Mouse (Mus musculus) stomach, postnatal 0 days (tissue): ENCODE data around the gene Fam126a. TPM values are rescaled to one million over a fixed set of nuclear protein-coding genes. Genes with fewer than 3 reads are reported as not detected.

Experiments
- ATAC-seq: fragments of 200-750 bp; cut with Nextera tagmentation; 2 replicates; pipeline ENCODE4 v1.8.0; 2017; ENCODE audit not compliant: low FRiP score, low TSS enrichment
- DNase-seq: peaks from one replicate; pipeline ENCODE4 v3.0.0-alpha.2; 2016; ENCODE audit warnings: low spot score
- H3K27ac ChIP-seq: fragments of 300-500 bp; sonication (generic); replicated peaks from 2 replicates; pipeline ENCODE4 v1.5.1; 2014; ENCODE audit warnings: mild to moderate bottlenecking, control low read depth
- H3K27me3 ChIP-seq: fragments of 300-500 bp; sonication (generic); 2 replicates; pipeline ENCODE4 v1.6.1; 2014; ENCODE audit warnings: low read length; ENCODE audit not compliant: control insufficient read depth, insufficient read depth
- H3K36me3 ChIP-seq: fragments of 300-500 bp; sonication (generic); 2 replicates; pipeline ENCODE4 v1.6.1; 2014; ENCODE audit warnings: low read length, mixed read lengths; ENCODE audit not compliant: control insufficient read depth, insufficient read depth
- H3K4me1 ChIP-seq: fragments of 300-500 bp; sonication (generic); replicated peaks from 2 replicates; pipeline ENCODE4 v1.6.1; 2014; ENCODE audit warnings: antibody characterized with exemption; ENCODE audit not compliant: control insufficient read depth, insufficient read depth
- H3K4me2 ChIP-seq: fragments of 300-500 bp; sonication (generic); replicated peaks from 2 replicates; pipeline ENCODE4 v1.6.1; 2014; ENCODE audit warnings: low read depth, mild to moderate bottlenecking, control low read depth, moderate library complexity
- H3K4me3 ChIP-seq: fragments of 300-500 bp; sonication (generic); 2 replicates; pipeline ENCODE4 v1.5.1; 2014; ENCODE audit warnings: low read depth, low read length, control low read depth
- H3K9ac ChIP-seq: fragments of 300-500 bp; sonication (generic); 2 replicates; pipeline ENCODE4 v1.6.1; 2014; ENCODE audit warnings: mild to moderate bottlenecking, low read length, control low read depth, mixed read lengths
- H3K9me3 ChIP-seq: fragments of 300-500 bp; sonication (generic); 2 replicates; pipeline ENCODE4 v1.6.1; 2016; ENCODE audit warnings: low read length; ENCODE audit not compliant: control insufficient read depth
- CTCF ChIP-seq: IDR thresholded peaks from 2 replicates; pipeline ENCODE4 v1.5.1; 2016; ENCODE audit warnings: antibody characterized with exemption, low read depth, mild to moderate bottlenecking, moderate library complexity
- EP300 ChIP-seq: optimal IDR thresholded peaks from 2 replicates; pipeline ENCODE3; 2016; ENCODE audit warnings: antibody characterized with exemption
- WGBS: fragments of 180-500 bp; shearing (Covaris S2); extraction: QIAGEN DNeasy Blood & Tissue Kit; methylation state at CpG from one replicate; pipeline ENCODE4 v1.1.7; 2014; 5-methylcytosine and 5-hydroxymethylcytosine counted together
- polyA plus RNA-seq: library from polyadenylated mRNA; unstranded; fragments of >200 nt; fragmentation: Nextera tagmentation; extraction: Ambion mirVana; gene quantifications from 2 replicates; pipeline ENCODE4 v1.2.1, GENCODE M21; 2015

Gene Fam126a
- polyA plus RNA-seq, 1 experiment from 2014 or later = 4.9 TPM

- no peak overlapping the region for H3K27ac ChIP-seq
- no peak overlapping the region for H3K9ac ChIP-seq
- H3K36me3 ChIP-seq = no peaks in the 10 kb centered on the region
- DNase-seq (no peak), ATAC-seq (no peak)
- 91% methylated on average over 2 of the region's 2 CpGs for WGBS
- H3K4me2 ChIP-seq = no peak overlapping the region
- no peaks in the 10 kb centered on the region for H3K27me3 ChIP-seq
- no peaks in the 10 kb centered on the region for H3K4me1 ChIP-seq
- no peak overlapping the region for H3K4me3 ChIP-seq
- TF ChIP-seq EP300 (no peak), CTCF (no peak)
- no peaks in the 10 kb centered on the region for H3K9me3 ChIP-seq
These were observed 36.3 kb downstream of the Fam126a start for GRCm38 (mm10) chr5:23994231-23994630.

- WGBS = 21% methylated on average over 2 of the region's 2 CpGs
- Histone ChIP-seq H3K4me2 (no peak overlapping the region), H3K4me3 (no peak overlapping the region), H3K9ac (no peak overlapping the region), H3K4me1 (no peaks in the 10 kb centered on the region), H3K27ac (no peak overlapping the region), H3K36me3 (no peaks in the 10 kb centered on the region), H3K27me3 (no peaks in the 10 kb centered on the region), H3K9me3 (no peaks in the 10 kb centered on the region)
- no peak for TF ChIP-seq CTCF
- TF ChIP-seq EP300 = no peak
- DNase-seq (no peak), ATAC-seq (no peak)
These were observed 37.0 kb downstream of the Fam126a start for GRCm38 (mm10) chr5:23993553-23993894.

GRCm38 (mm10) chr5:23992876-23993552 is 37.5 kb downstream of the Fam126a start:
- Histone ChIP-seq H3K4me3 (no peak overlapping the region), H3K9me3 (no peaks in the 10 kb centered on the region), H3K9ac (no peak overlapping the region), H3K4me2 (no peak overlapping the region), H3K27ac (0 out of 2 replicates have a peak overlapping the region, but pooled peaks have one; percentile 24), H3K4me1 (no peaks in the 10 kb centered on the region), H3K36me3 (no peaks in the 10 kb centered on the region), H3K27me3 (no peaks in the 10 kb centered on the region)
- DNase-seq = no peak
- TF ChIP-seq CTCF (no peak), EP300 (no peak)
- WGBS = 55% methylated on average over 5 of the region's 5 CpGs
- no peak for ATAC-seq

GRCm38 (mm10) chr5:23990001-23990400 is 40.5 kb downstream of the Fam126a start:
- DNase-seq (no peak), ATAC-seq (no peak)
- H3K27ac ChIP-seq = no peak overlapping the region
- H3K9ac ChIP-seq = no peak overlapping the region
- no peaks in the 10 kb centered on the region for H3K4me1 ChIP-seq
- no peak for TF ChIP-seq CTCF
- H3K36me3 ChIP-seq = no peaks in the 10 kb centered on the region
- no peak overlapping the region for H3K4me3 ChIP-seq
- H3K9me3 ChIP-seq = no peaks in the 10 kb centered on the region
- H3K27me3 ChIP-seq = no peaks in the 10 kb centered on the region
- WGBS = 83% methylated on average over 3 of the region's 3 CpGs
- H3K4me2 ChIP-seq = no peak overlapping the region

- WGBS = 77% methylated on average over 10 of the region's 10 CpGs
- no peak for TF ChIP-seq CTCF
- no peak for TF ChIP-seq EP300
- Histone ChIP-seq H3K27ac (no peak overlapping the region), H3K27me3 (no peaks in the 10 kb centered on the region), H3K36me3 (no peaks in the 10 kb centered on the region), H3K4me3 (no peak overlapping the region), H3K4me2 (no peak overlapping the region), H3K9me3 (no peaks in the 10 kb centered on the region), H3K9ac (no peak overlapping the region), H3K4me1 (no peaks in the 10 kb centered on the region)
- no peak for DNase-seq
- no peak for ATAC-seq
These were observed 42.7 kb downstream of the Fam126a start for GRCm38 (mm10) chr5:23987792-23988191.

GRCm38 (mm10) chr5:23982081-23982480 is 48.4 kb downstream of the Fam126a start:
- WGBS = 76% methylated on average over 1 of the region's 1 CpGs
- H3K9me3 ChIP-seq = no peaks in the 10 kb centered on the region
- no peak for ATAC-seq
- no peak overlapping the region for H3K4me3 ChIP-seq
- no peaks in the 10 kb centered on the region for H3K4me1 ChIP-seq
- H3K9ac ChIP-seq = no peak overlapping the region
- no peak overlapping the region for H3K27ac ChIP-seq
- no peak overlapping the region for H3K4me2 ChIP-seq
- no peak for DNase-seq
- TF ChIP-seq CTCF (no peak), EP300 (no peak)
- 0 out of 2 replicates have a peak, but pooled peaks cover 3% of the 10 kb centered on the region for H3K36me3 ChIP-seq
- no peaks in the 10 kb centered on the region for H3K27me3 ChIP-seq
